Mouse (Mus musculus) limb, embryonic 13.5 days (tissue): Measurements from ENCODE around the gene Ift52. TPM values are rescaled to one million over a fixed set of nuclear protein-coding genes. Genes with fewer than 3 reads are reported as not detected.

ENCODE experiments used
- ATAC-seq: fragments of 200-750 bp; cut with Nextera tagmentation; 2 replicates; pipeline ENCODE4 v1.8.0; 2017; ENCODE audit warnings: low read depth, moderate number of reproducible peaks, moderate TSS enrichment; ENCODE audit not compliant: low FRiP score
- H3K27ac ChIP-seq: fragments of 300-500 bp; sonication (generic); 2 replicates; pipeline ENCODE4 v1.5.1; 2015; ENCODE audit warnings: inconsistent platforms, mild to moderate bottlenecking, moderate library complexity
- H3K27me3 ChIP-seq: fragments of 300-500 bp; sonication (generic); 2 replicates; pipeline ENCODE4 v1.6.1; 2015; ENCODE audit warnings: mild to moderate bottlenecking, inconsistent platforms
- H3K36me3 ChIP-seq: fragments of 300-500 bp; sonication (generic); 2 replicates; pipeline ENCODE4 v1.6.1; 2015; ENCODE audit warnings: inconsistent platforms, mild to moderate bottlenecking, moderate library complexity
- H3K4me1 ChIP-seq: fragments of 300-500 bp; sonication (generic); 2 replicates; pipeline ENCODE4 v1.6.1; 2015; ENCODE audit warnings: inconsistent platforms
- H3K4me2 ChIP-seq: fragments of 300-500 bp; sonication (generic); replicated peaks from 2 replicates; pipeline ENCODE4 v1.6.1; 2015; ENCODE audit warnings: inconsistent platforms, mild to moderate bottlenecking, moderate library complexity
- H3K4me3 ChIP-seq: fragments of 300-500 bp; sonication (generic); 2 replicates; pipeline ENCODE4 v1.5.1; 2015; ENCODE audit warnings: moderate library complexity, mild to moderate bottlenecking, inconsistent platforms
- H3K9ac ChIP-seq: fragments of 300-500 bp; sonication (generic); 2 replicates; pipeline ENCODE4 v1.6.1; 2015; ENCODE audit warnings: mild to moderate bottlenecking, inconsistent platforms
- H3K9me3 ChIP-seq: fragments of 300-500 bp; sonication (generic); 2 replicates; pipeline ENCODE4 v1.6.1; 2016; ENCODE audit warnings: inconsistent platforms
- WGBS: fragments of 180-500 bp; shearing (Covaris S2); methylation state at CpG from one replicate; pipeline ENCODE4 v1.1.7; 2015; 5-methylcytosine and 5-hydroxymethylcytosine counted together
- polyA plus RNA-seq: library from polyadenylated mRNA; unstranded; fragments of >200 nt; fragmentation: Nextera tagmentation; extraction: Ambion mirVana; gene quantifications from 2 replicates; pipeline ENCODE4 v1.2.1, GENCODE M21; 2015

Gene Ift52
- polyA plus RNA-seq, 1 experiment from 2014 or later: 55.3 TPM

GRCm38 (mm10) chr2:163061203-163062118, 44.3 kb downstream of the Ift52 start:
- 83% methylated on average over 8 of the region's 8 CpGs for WGBS
- Histone ChIP-seq H3K4me3 (no peak overlapping the region), H3K4me2 (no peak overlapping the region), H3K4me1 (no peaks in the 10 kb centered on the region), H3K27ac (no peak overlapping the region), H3K9me3 (no peaks in the 10 kb centered on the region), H3K36me3 (peaks cover 31% of the 10 kb centered on the region), H3K9ac (no peak overlapping the region), H3K27me3 (no peaks in the 10 kb centered on the region)
- no peak for ATAC-seq

- no peaks in the 10 kb centered on the region for H3K27me3 ChIP-seq
- WGBS: 75% methylated on average over 6 of the region's 6 CpGs
- ATAC-seq: no peak
These were observed 45.0 kb downstream of the Ift52 start for GRCm38 (mm10) chr2:163062119-163062508.

GRCm38 (mm10) chr2:163066326-163066725, 49.2 kb downstream of the Ift52 start:
- WGBS: 93% methylated on average over 6 of the region's 6 CpGs
- no peak for ATAC-seq
- Histone ChIP-seq H3K4me1 (no peaks in the 10 kb centered on the region), H3K27me3 (no peaks in the 10 kb centered on the region), H3K27ac (no peak overlapping the region), H3K9ac (no peak overlapping the region), H3K36me3 (peaks cover 56% of the 10 kb centered on the region), H3K4me3 (no peak overlapping the region), H3K4me2 (no peak overlapping the region), H3K9me3 (no peaks in the 10 kb centered on the region)

More at GRCm38 (mm10) chr2:163062119-163062508, 45.0 kb downstream of the Ift52 start:
- peaks cover 31% of the 10 kb centered on the region for H3K36me3 ChIP-seq
- H3K9ac ChIP-seq: no peak overlapping the region
- no peaks in the 10 kb centered on the region for H3K4me1 ChIP-seq
- no peak overlapping the region for H3K27ac ChIP-seq
- no peak overlapping the region for H3K4me2 ChIP-seq
- no peak overlapping the region for H3K4me3 ChIP-seq
- H3K9me3 ChIP-seq: no peaks in the 10 kb centered on the region

GRCm38 (mm10) chr2:163067233-163067632, 50.1 kb downstream of the Ift52 start:
- Histone ChIP-seq H3K4me2 (no peak overlapping the region), H3K4me3 (no peak overlapping the region), H3K27ac (no peak overlapping the region), H3K4me1 (no peaks in the 10 kb centered on the region), H3K36me3 (peaks cover 59% of the 10 kb centered on the region), H3K9ac (no peak overlapping the region), H3K27me3 (no peaks in the 10 kb centered on the region), H3K9me3 (no peaks in the 10 kb centered on the region)
- WGBS: 90% methylated on average over 1 of the region's 1 CpGs
- ATAC-seq: no peak

- no peaks in the 10 kb centered on the region for H3K9me3 ChIP-seq
- H3K36me3 ChIP-seq: peaks cover 63% of the 10 kb centered on the region
- ATAC-seq: no peak
These were observed 53.1 kb downstream of the Ift52 start for GRCm38 (mm10) chr2:163070213-163070612.

GRCm38 (mm10) chr2:163071590-163071989, 54.4 kb downstream of the Ift52 start:
- Histone ChIP-seq H3K9me3 (no peaks in the 10 kb centered on the region), H3K4me2 (no peak overlapping the region), H3K27ac (no peak overlapping the region), H3K9ac (no peak overlapping the region), H3K27me3 (no peaks in the 10 kb centered on the region), H3K36me3 (peaks cover 58% of the 10 kb centered on the region), H3K4me3 (no peak overlapping the region), H3K4me1 (no peaks in the 10 kb centered on the region)
- 74% methylated on average over 3 of the region's 3 CpGs for WGBS
- no peak for ATAC-seq

More at GRCm38 (mm10) chr2:163070213-163070612, 53.1 kb downstream of the Ift52 start:
- H3K4me2 ChIP-seq: no peak overlapping the region
- WGBS: 87% methylated on average over 3 of the region's 3 CpGs
- H3K27ac ChIP-seq: no peak overlapping the region
- no peak overlapping the region for H3K9ac ChIP-seq
- no peak overlapping the region for H3K4me3 ChIP-seq
- H3K27me3 ChIP-seq: no peaks in the 10 kb centered on the region
- H3K4me1 ChIP-seq: no peaks in the 10 kb centered on the region

GRCm38 (mm10) chr2:163073023-163073757, 56.0 kb downstream of the Ift52 start:
- no peaks in the 10 kb centered on the region for H3K4me1 ChIP-seq
- 85% methylated on average over 9 of the region's 9 CpGs for WGBS
- H3K9me3 ChIP-seq: no peaks in the 10 kb centered on the region
- no peak for ATAC-seq
- no peak overlapping the region for H3K27ac ChIP-seq
- H3K4me3 ChIP-seq: no peak overlapping the region
- H3K36me3 ChIP-seq: peaks cover 67% of the 10 kb centered on the region
- H3K27me3 ChIP-seq: no peaks in the 10 kb centered on the region
- no peak overlapping the region for H3K4me2 ChIP-seq
- no peak overlapping the region for H3K9ac ChIP-seq

GRCm38 (mm10) chr2:163074006-163074405, 56.9 kb downstream of the Ift52 start:
- Histone ChIP-seq H3K27me3 (no peaks in the 10 kb centered on the region), H3K4me1 (no peaks in the 10 kb centered on the region), H3K9ac (no peak overlapping the region), H3K36me3 (peaks cover 64% of the 10 kb centered on the region), H3K4me3 (no peak overlapping the region), H3K27ac (no peak overlapping the region), H3K9me3 (no peaks in the 10 kb centered on the region), H3K4me2 (no peak overlapping the region)
- no peak for ATAC-seq
- 74% methylated on average over 7 of the region's 7 CpGs for WGBS

- no peaks in the 10 kb centered on the region for H3K4me1 ChIP-seq
- WGBS: 90% methylated on average over 12 of the region's 12 CpGs
- no peak for ATAC-seq
- no peak overlapping the region for H3K9ac ChIP-seq
- no peak overlapping the region for H3K4me2 ChIP-seq
- no peaks in the 10 kb centered on the region for H3K9me3 ChIP-seq
- no peak overlapping the region for H3K27ac ChIP-seq
- H3K4me3 ChIP-seq: no peak overlapping the region
- H3K27me3 ChIP-seq: no peaks in the 10 kb centered on the region
- peaks cover 71% of the 10 kb centered on the region for H3K36me3 ChIP-seq
These were observed 57.7 kb downstream of the Ift52 start for GRCm38 (mm10) chr2:163074808-163075207.

- Histone ChIP-seq H3K4me1 (no peaks in the 10 kb centered on the region), H3K27me3 (no peaks in the 10 kb centered on the region), H3K9ac (no peak overlapping the region), H3K36me3 (peaks cover 70% of the 10 kb centered on the region), H3K9me3 (no peaks in the 10 kb centered on the region), H3K4me2 (no peak overlapping the region), H3K4me3 (no peak overlapping the region), H3K27ac (no peak overlapping the region)
- WGBS: 90% methylated on average over 3 of the region's 3 CpGs
- no peak for ATAC-seq
These were observed 58.1 kb downstream of the Ift52 start for GRCm38 (mm10) chr2:163075234-163075633.

- H3K36me3 ChIP-seq: peaks cover 57% of the 10 kb centered on the region
- WGBS: 93% methylated on average over 4 of the region's 4 CpGs
- H3K27me3 ChIP-seq: no peaks in the 10 kb centered on the region
These were observed 61.9 kb downstream of the Ift52 start for GRCm38 (mm10) chr2:163079041-163079440.

GRCm38 (mm10) chr2:163082591-163082990, 65.4 kb downstream of the Ift52 start:
- 53% methylated on average over 5 of the region's 5 CpGs for WGBS
- Histone ChIP-seq H3K9me3 (no peaks in the 10 kb centered on the region), H3K4me1 (no peaks in the 10 kb centered on the region), H3K27me3 (no peaks in the 10 kb centered on the region), H3K4me3 (no peak overlapping the region), H3K4me2 (no peak overlapping the region), H3K36me3 (peaks cover 30% of the 10 kb centered on the region), H3K27ac (no peak overlapping the region), H3K9ac (no peak overlapping the region)
- ATAC-seq: no peak

More at GRCm38 (mm10) chr2:163079041-163079440, 61.9 kb downstream of the Ift52 start:
- no peak overlapping the region for H3K4me2 ChIP-seq
- H3K4me3 ChIP-seq: no peak overlapping the region
- no peak overlapping the region for H3K9ac ChIP-seq
- no peak for ATAC-seq
- H3K4me1 ChIP-seq: no peaks in the 10 kb centered on the region
- no peaks in the 10 kb centered on the region for H3K9me3 ChIP-seq
- H3K27ac ChIP-seq: no peak overlapping the region
